Mouse (Mus musculus) CH12.LX (cell line): Measurements from ENCODE around the gene St8sia6. TPM values are rescaled to one million over a fixed set of nuclear protein-coding genes. Genes with fewer than 3 reads are reported as not detected.

Experiments used
- DNase-seq: peaks from one replicate; pipeline ENCODE4 v3.0.0-alpha.2; 2013; ENCODE audit errors: extremely low read depth
- H3K27ac ChIP-seq: 2 replicates; pipeline ENCODE4 v1.5.1; 2012; ENCODE audit warnings: low read depth, mild to moderate bottlenecking, control low read depth, moderate library complexity; ENCODE audit not compliant: insufficient read depth
- H3K27me3 ChIP-seq: replicated peaks from 2 replicates; pipeline ENCODE3; 2012; ENCODE audit warnings: inconsistent platforms
- H3K36me3 ChIP-seq, 2 experiments: replicated peaks in 1 of 2; 2 replicates each; pipeline versions ENCODE3 to v1.6.1; 2012; ENCODE audit warnings: inconsistent platforms in 1 of 2, low read length in 1 of 2, mild to moderate bottlenecking in 1 of 2, mixed read lengths in 1 of 2, moderate library complexity in 1 of 2; ENCODE audit not compliant: control insufficient read depth in 1 of 2, insufficient read depth in 1 of 2
- H3K4me1 ChIP-seq, 2 experiments: 2 replicates each; pipeline ENCODE4 v1.6.1; 2012; ENCODE audit warnings: inconsistent platforms in 1 of 2, moderate library complexity in 1 of 2; ENCODE audit not compliant: insufficient read depth in 2 of 2, control insufficient read depth in 1 of 2
- H3K4me2 ChIP-seq: 2 replicates; pipeline ENCODE4 v1.6.1; 2012; ENCODE audit warnings: low read depth, mild to moderate bottlenecking, control low read depth; ENCODE audit not compliant: poor library complexity, insufficient read depth, severe bottlenecking
- H3K4me3 ChIP-seq, 3 experiments: fragments of 150-350 bp in 1 of 3; sonication (generic) in 1 of 3; replicated peaks in 1 of 3; 2 replicates each; pipeline versions ENCODE3 to v1.5.1; 2011 to 2012; ENCODE audit warnings: low read depth in 2 of 3, low read length in 2 of 3, mild to moderate bottlenecking in 2 of 3, moderate library complexity in 2 of 3, control low read depth in 1 of 3, improper control_type of control experiment in 1 of 3, inconsistent platforms in 1 of 3, mixed read lengths in 1 of 3; ENCODE audit not compliant: poor library complexity in 1 of 3
- H3K79me2 ChIP-seq: replicated peaks from 2 replicates; pipeline ENCODE4 v1.6.1; 2012; ENCODE audit warnings: mild to moderate bottlenecking, moderate library complexity; ENCODE audit not compliant: control insufficient read depth, poor library complexity, insufficient read depth, severe bottlenecking; ENCODE audit errors: extremely low read depth
- H3K9ac ChIP-seq: 2 replicates; pipeline ENCODE4 v1.6.1; 2012; ENCODE audit warnings: low read depth, mild to moderate bottlenecking, control low read depth, moderate library complexity; ENCODE audit not compliant: insufficient read depth
- H3K9me3 ChIP-seq: replicated peaks from 2 replicates; pipeline ENCODE3; 2012; ENCODE audit warnings: low read length, inconsistent platforms, mixed read lengths
- BHLHE40 ChIP-seq: IDR thresholded peaks from 2 replicates; pipeline ENCODE4 v1.6.1; 2011; ENCODE audit warnings: mild to moderate bottlenecking, low read depth, low read length, improper control_type of control experiment
- E2F4 ChIP-seq: IDR thresholded peaks from 2 replicates; pipeline ENCODE4 v1.6.1; 2011; ENCODE audit warnings: low read depth, low read length, improper control_type of control experiment; ENCODE audit not compliant: insufficient replicate concordance
- EP300 ChIP-seq: IDR thresholded peaks from 2 replicates; pipeline ENCODE4 v1.6.1; 2011; ENCODE audit warnings: low read length, improper control_type of control experiment
- IRF4 ChIP-seq: IDR thresholded peaks from 2 replicates; pipeline ENCODE4 v1.6.1; 2014; ENCODE audit warnings: low read depth, mild to moderate bottlenecking, inconsistent platforms, low read length, improper control_type of control experiment
- JUN ChIP-seq: IDR thresholded peaks from 2 replicates; pipeline ENCODE4 v1.6.1; 2011; ENCODE audit warnings: low read depth, mild to moderate bottlenecking, low read length, improper control_type of control experiment, moderate library complexity; ENCODE audit not compliant: insufficient read depth
- JUND ChIP-seq: conservative IDR thresholded peaks from 2 replicates; pipeline ENCODE4 v1.6.1; 2011; ENCODE audit warnings: low read depth, low read length, improper control_type of control experiment
- MAX ChIP-seq: IDR thresholded peaks from 2 replicates; pipeline ENCODE4 v1.6.1; 2011; ENCODE audit warnings: low read length, improper control_type of control experiment
- MXI1 ChIP-seq: IDR thresholded peaks from 2 replicates; pipeline ENCODE4 v1.6.1; 2011; ENCODE audit warnings: mild to moderate bottlenecking, low read depth, low read length, improper control_type of control experiment
- PAX5 ChIP-seq: IDR thresholded peaks from 2 replicates; pipeline ENCODE4 v1.6.1; 2012; ENCODE audit warnings: low read length, inconsistent platforms, mixed read lengths
- POLR2A ChIP-seq: IDR thresholded peaks from 2 replicates; pipeline ENCODE4 v1.6.1; 2011; ENCODE audit warnings: low read depth, mild to moderate bottlenecking, improper control_type of control experiment, low read length
- SMC3 ChIP-seq: IDR thresholded peaks from 2 replicates; pipeline ENCODE4 v1.6.1; 2011; ENCODE audit warnings: low read depth, low read length, improper control_type of control experiment
- TCF12 ChIP-seq: IDR thresholded peaks from 2 replicates; pipeline ENCODE4 v1.6.1; 2014; ENCODE audit warnings: low read depth, mild to moderate bottlenecking, inconsistent platforms, low read length, improper control_type of control experiment
- ZMIZ1 ChIP-seq: IDR thresholded peaks from 2 replicates; pipeline ENCODE4 v1.6.1; 2012; ENCODE audit warnings: low read depth, mild to moderate bottlenecking, inconsistent platforms, low read length, improper control_type of control experiment
- ZNF384 ChIP-seq: IDR thresholded peaks from 2 replicates; pipeline ENCODE4 v1.6.1; 2012; ENCODE audit warnings: low read depth, low read length, improper control_type of control experiment, inconsistent platforms
- dilution Hi-C: fragments of 300-500 bp; cut with MboI; formaldehyde crosslinking; loops from 2 replicates; pipeline ENCODE4 v1.14.3; 2020; ENCODE audit warnings: low sequenced_read_pairs; ENCODE audit not compliant: extremely low pct_unique_long_range_greater_than_20kb, extremely low pct_ligation_motif_present
- in situ Hi-C: fragments of 300-500 bp; cut with MboI; formaldehyde crosslinking; loops from 3 replicates; pipeline ENCODE4 v1.14.3; 2019; ENCODE audit warnings: low sequenced_read_pairs, low pct_ligation_motif_present, low pct_unique_long_range_greater_than_20kb, mixed read lengths
- polyA plus RNA-seq: library from polyadenylated mRNA; unstranded; fragments of >175 nt; gene quantifications from 2 replicates; pipeline ENCODE4 v1.2.1, GENCODE M21; 2012; ENCODE audit warnings: low read depth; ENCODE audit not compliant: insufficient read length
- total RNA-seq, 2 experiments: library from RNA; depleted of rRNA; stranded (reverse); fragments of 300-350 nt in 1 of 2; fragments of >200 nt in 1 of 2; gene quantifications; 2 replicates each; pipeline ENCODE4 v1.2.3; 2012 to 2014

St8sia6 gene
- total and polyA plus RNA-seq, 3 experiments = 27.4 to 51.0 (median 43.7) TPM

- peak; percentile 32; the same call in 1 of the 2 replicates for TF ChIP-seq MXI1
- no peak for TF ChIP-seq JUN
- no peaks in the 10 kb centered on the region for H3K9me3 ChIP-seq
- H3K4me2 ChIP-seq = no peak overlapping the region
- dilution Hi-C loops (no loop called here), in situ Hi-C loops (no loop called here)
- H3K79me2 ChIP-seq = peaks cover 9% of the 10 kb centered on the region
- H3K27me3 ChIP-seq = no peaks in the 10 kb centered on the region
- H3K27ac ChIP-seq = no peak overlapping the region
- DNase-seq = no peak
- peaks cover 9 to 66% of the 10 kb centered on the region in 2 experiments for H3K36me3 ChIP-seq
- H3K4me3 ChIP-seq = peak overlapping the region in 1 of 3 experiments; percentile 31
- H3K9ac ChIP-seq = no peak overlapping the region
- H3K4me1 ChIP-seq = peaks cover 11 to 42% of the 10 kb centered on the region in 2 experiments
These were observed 42.2 kb downstream of the St8sia6 start for GRCm38 (mm10) chr2:13751691-13752090.

GRCm38 (mm10) chr2:13750777-13751176 is 43.1 kb downstream of the St8sia6 start:
- Histone ChIP-seq H3K4me1 (peaks cover 11 to 42% of the 10 kb centered on the region in 2 experiments), H3K79me2 (peaks cover 9% of the 10 kb centered on the region), H3K9ac (no peak overlapping the region), H3K4me2 (no peak overlapping the region), H3K36me3 (peaks cover 6 to 65% of the 10 kb centered on the region in 2 experiments), H3K9me3 (no peaks in the 10 kb centered on the region), H3K27me3 (no peaks in the 10 kb centered on the region), H3K4me3 (no peak overlapping the region), H3K27ac (no peak overlapping the region)
- DNase-seq = peak; percentile 23
- TF ChIP-seq JUND = peak; percentile 56
- TF ChIP-seq E2F4 = no peak
- in situ Hi-C loops (no loop called here), dilution Hi-C loops (no loop called here)

- DNase-seq = no peak
- no peak overlapping the region for H3K4me2 ChIP-seq
- no peaks in the 10 kb centered on the region for H3K9me3 ChIP-seq
- no peak for TF ChIP-seq TCF12
- no peak for TF ChIP-seq PAX5
- no peak for TF ChIP-seq POLR2A
- no peak for TF ChIP-seq SMC3
- TF ChIP-seq ZNF384 = no peak
- TF ChIP-seq ZMIZ1 = no peak
- no peak for TF ChIP-seq BHLHE40
- no peak for TF ChIP-seq IRF4
- no peak for TF ChIP-seq JUN
- no peak for TF ChIP-seq EP300
- no peak for TF ChIP-seq MAX
- TF ChIP-seq, all 38 proteins: peak for 0
- dilution Hi-C loops = no loop called here
- H3K27me3 ChIP-seq = no peaks in the 10 kb centered on the region
- H3K36me3 ChIP-seq = peaks cover 1 to 64% of the 10 kb centered on the region in 2 experiments
- H3K4me1 ChIP-seq = peaks cover 11 to 42% of the 10 kb centered on the region in 2 experiments
- H3K27ac ChIP-seq = no peak overlapping the region
- H3K4me3 ChIP-seq = no peak overlapping the region
- H3K9ac ChIP-seq = no peak overlapping the region
- peaks cover 9% of the 10 kb centered on the region for H3K79me2 ChIP-seq
- in situ Hi-C loops = no loop called here
These were observed 43.8 kb downstream of the St8sia6 start for GRCm38 (mm10) chr2:13750089-13750488.
